Mouse (Mus musculus): ENCODE measurements around the gene Ptger1.

The Ptger1 gene

DNA sequence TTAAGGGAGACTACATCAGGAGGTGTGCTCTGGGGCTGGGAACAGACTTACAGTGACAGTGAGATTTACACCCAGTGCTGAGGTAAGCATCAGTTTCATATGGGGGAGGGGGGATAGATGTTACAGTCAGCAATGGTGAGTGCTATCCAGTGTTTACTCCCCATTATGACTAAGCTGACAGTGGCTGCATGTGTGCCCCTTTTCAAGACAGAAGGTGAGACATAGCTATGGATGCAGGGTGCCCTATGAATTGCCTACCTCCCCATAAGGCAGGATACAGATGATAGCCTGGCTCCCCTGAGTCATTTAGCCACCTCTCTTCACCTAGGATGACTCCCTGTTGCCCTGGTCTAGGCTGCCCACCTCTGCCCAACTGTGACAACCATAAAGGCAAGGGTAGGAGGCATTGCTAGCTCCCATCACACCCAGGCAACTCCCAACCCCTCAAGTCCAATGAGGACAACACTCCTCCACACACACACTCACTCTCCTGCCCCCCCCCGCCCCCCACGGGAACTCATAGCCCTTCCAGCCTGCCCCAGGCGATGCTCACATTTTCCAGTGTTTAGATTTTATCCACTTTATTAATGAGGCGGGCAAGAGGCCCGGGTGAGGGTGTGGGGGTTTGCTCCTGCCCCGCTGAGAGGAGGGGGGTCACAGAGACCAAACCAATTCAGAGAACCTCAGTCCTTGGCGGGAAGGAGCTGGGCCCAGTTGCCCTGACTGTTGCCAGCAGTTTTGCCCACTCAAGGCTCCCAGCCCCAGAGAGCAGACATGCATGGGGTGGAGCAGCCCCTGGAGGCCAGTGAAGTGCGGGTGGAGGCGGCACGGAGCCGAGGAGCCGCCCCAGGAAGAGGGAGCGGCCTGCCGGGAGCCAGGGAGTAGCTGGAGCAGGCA is at the start of gene Ptger1:
Gene Ptger1 (plus strand): TSS at position 710 of the 897 bp plus-strand sequence.
- DNase-seq = no peak

- no peak for DNase-seq
These were observed 49.4 kb upstream of the Ptger1 start for GRCm38 (mm10) chr8:83617111-83617510.

DNA sequence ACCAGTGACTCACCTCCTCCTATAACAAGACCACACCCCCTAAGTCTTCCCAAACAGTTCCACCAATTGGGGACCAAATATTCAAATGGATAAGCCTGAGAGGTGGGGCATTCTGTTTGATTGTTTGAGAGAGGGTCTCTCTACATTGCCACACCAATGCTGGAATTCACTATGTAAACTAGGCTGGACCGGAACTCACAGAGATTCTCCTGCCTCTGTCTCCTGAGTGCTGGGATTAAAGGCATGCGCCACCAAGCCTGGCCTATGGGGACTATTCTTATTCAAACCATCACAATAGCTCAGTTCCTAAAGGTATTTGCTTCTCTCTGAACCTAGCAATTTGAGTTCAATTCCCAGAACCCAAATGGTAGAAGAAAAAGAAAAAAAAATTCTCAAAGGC is 47.9 kb upstream of the Ptger1 start:
- no peak for DNase-seq

DNA sequence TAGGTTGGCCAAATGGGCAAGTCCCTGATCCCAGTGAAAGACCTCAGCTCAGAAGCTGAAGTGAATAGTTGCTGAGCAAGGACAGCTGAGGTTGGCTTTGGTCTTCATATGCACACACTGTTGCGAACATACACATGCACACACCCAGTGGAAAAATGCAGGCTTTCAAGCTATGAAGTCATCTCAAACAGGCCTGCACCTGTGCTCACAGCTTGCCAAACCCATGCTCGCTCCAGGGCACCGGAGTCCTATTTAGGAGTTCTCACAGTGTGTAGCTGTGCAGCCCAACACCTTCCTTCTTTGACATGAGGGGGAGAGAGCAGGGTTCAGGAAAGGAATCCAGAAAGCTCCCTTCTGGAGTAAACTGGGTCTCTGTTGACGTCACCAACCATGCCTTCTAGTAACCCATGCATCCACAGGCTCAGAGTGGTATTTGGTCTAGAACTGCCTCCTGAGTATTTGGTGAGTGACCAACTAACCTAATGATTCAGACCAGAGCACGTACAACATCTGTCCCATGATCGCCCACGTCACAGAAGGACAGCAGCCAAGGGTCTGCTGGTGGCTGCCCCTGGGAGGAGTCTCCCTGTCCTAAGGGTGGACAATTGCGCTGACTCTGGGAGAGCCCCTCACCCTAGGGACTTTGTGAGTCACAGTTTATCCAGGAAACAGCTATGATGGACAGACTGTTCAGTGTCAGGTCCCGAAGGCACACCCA is 46.8 kb upstream of the Ptger1 start:
- DNase-seq = no peak

GRCm38 (mm10) chr8:83621691-83622388 is 44.6 kb upstream of the Ptger1 start:
- no peak for DNase-seq

- peak; percentile 88 for DNase-seq
These were observed 44.0 kb upstream of the Ptger1 start for GRCm38 (mm10) chr8:83622389-83622989.

DNA sequence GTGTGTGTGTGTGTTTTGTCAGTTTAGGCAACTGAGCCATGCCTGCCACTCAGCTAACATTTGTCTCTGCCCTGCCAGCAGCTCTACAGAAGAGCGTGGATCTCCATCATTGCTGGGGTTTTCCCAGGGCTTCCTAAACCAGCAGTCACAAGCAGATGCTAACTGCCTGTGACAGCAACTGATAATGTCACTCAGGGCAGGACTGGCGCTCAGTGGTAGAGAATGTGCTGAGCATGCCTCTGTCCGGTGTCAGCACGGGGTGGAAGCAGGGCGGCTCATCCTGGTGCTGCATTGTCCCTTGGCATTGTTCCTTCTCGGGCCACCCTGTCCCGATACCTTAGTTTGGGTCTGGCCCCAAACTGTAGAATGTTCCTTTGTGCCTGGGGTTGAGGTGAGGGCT is 42.9 kb upstream of the Ptger1 start:
- DNase-seq = no peak

DNA sequence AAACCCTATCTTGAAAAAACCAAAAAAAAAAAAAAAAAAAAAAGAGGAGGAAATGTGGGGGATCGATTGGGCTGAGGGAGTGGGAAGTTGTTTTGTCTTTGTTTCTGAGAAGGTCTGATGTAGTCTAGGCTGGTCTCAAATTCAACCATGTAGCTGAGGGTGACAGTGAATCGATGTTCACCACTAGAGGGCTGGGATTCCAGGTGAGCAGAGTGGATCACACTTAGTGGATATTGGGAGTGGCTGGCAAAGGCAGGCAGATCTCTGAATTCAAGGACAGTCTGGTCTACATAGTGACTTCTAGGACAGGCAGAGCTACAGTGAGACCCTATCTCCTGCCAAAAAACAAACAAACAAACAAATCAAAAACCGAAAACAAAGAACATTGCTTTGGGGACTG is 41.7 kb upstream of the Ptger1 start:
- DNase-seq = no peak

- DNase-seq = no peak
These were observed 40.7 kb upstream of the Ptger1 start for GRCm38 (mm10) chr8:83625676-83626299.

GRCm38 (mm10) chr8:83632083-83632707 is 34.3 kb upstream of the Ptger1 start:
- no peak for DNase-seq

DNA sequence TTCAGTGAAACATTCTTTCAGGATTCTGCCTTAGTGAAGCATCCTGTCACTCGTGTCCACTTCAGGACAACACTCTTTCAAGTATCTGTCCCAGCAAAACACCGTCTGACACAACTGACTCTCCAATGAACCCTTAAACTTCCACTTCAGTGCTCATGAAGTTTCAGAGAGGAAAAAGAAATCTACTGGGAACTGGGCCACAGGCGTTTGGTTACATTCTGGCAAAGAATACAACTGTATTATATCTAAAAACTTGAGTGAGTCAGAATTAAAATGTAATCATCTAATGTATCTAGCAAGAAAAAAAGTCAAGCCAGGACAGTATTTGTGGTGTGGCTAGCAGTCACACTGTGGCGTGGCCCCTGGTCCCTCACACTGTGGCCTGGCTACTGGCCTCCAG is 27.6 kb upstream of the Ptger1 start:
- no peak for DNase-seq

DNA sequence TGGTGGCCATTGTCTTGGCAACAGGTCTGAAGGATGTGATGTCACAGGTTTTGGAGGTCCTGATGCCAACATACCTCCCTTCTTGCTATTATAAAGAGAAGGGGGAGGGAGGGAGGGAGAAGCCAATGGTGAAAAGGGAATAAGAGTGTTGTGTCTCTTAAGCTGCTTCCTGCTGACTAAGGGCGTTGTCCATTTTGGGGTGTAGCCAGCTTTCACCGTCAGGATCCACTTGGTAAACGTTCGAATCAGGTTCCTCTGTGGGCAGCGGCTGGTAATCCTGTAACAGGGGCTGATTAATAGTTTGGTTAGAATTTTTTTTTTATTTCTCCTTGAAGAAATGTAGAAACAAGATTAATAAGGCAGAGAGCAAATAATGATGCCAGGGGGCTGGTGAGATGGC is 26.8 kb upstream of the Ptger1 start:
- no peak for DNase-seq

- no peak for DNase-seq
These were observed 19.0 kb upstream of the Ptger1 start for GRCm38 (mm10) chr8:83647511-83647910.

DNA sequence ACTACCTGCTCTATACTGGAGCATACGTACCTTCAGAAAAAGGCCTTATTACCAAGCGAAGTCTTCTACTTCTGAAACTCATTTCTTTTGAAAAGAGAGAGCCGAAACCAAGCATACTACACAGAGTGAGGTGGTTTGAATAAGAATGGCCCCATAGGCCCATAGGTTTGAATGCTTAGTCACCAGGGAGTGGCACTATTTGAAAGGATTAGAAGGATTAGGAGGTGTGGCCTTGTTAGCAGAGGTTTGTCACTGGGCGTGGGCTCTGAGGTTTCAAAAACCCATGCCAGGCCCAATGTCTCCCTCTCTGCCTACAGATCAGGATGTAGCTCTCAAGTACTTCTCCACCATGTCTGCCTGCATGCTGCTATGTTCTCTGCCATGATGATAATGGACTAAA is 18.4 kb upstream of the Ptger1 start:
- DNase-seq = no peak

GRCm38 (mm10) chr8:83649699-83650098 is 16.8 kb upstream of the Ptger1 start:
- DNase-seq = no peak

- peak; percentile 97 for DNase-seq
These were observed 14.3 kb upstream of the Ptger1 start, which contains the start of gene Gipc1 for GRCm38 (mm10) chr8:83652030-83652743. Gene Gipc1, plus strand, starts transcription at chr8:83652677.

- no peak for DNase-seq
These were observed 13.5 kb upstream of the Ptger1 start for GRCm38 (mm10) chr8:83652744-83653661.

DNA sequence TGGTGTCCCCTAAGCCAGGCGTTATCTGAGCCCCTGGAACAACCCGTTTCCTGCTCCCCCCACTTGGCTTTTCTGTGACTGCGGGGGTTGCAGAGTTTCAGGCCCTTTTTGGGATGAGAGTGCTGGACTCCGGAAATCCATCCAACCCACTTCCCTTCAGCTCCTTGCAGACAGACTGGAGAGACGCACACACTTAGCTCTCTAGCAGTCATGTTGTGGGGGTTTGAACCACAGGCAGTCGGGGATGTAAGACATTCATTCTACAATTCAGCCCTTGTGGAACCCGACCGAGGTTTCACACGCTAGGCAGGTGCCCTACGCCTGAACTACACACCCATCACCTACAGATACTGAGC is 12.8 kb upstream of the Ptger1 start:
- DNase-seq = no peak

GRCm38 (mm10) chr8:83654725-83655124 is 11.8 kb upstream of the Ptger1 start:
- no peak for DNase-seq

DNA sequence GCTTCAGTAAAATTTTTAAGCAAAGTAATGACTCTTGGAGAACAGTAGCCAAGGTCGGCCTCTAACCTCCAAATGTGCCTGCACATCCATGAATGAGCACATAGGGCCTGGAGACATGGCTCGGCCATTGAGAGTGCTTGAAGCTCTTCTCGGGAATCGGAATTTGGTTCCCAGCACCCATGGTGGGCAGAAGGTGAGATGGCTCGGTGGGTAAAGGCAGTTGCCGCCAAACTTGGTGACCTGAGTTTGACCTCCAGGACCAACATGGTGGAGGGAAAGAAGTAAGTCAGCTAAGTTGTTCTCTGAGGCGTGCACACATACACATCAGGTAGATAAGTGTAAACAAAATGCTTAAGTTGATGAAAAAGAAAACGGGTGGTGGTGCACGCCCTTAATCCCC is 10.4 kb upstream of the Ptger1 start:
- DNase-seq = no peak
